Mouse (Mus musculus) olfactory bulb, adult 2 months (tissue): ENCODE measurements around the gene Zfp219.

Experiments used
- CTCF ChIP-seq: fragments of 200-500 bp; IDR thresholded peaks from 2 replicates; pipeline ENCODE4 v1.5.1; 2012; ENCODE audit warnings: low read depth, mild to moderate bottlenecking, low read length, moderate library complexity; ENCODE audit not compliant: insufficient read depth
- POLR2A ChIP-seq: fragments of 200-500 bp; IDR thresholded peaks from 2 replicates; pipeline ENCODE4 v1.6.1; 2012; ENCODE audit warnings: mild to moderate bottlenecking, low read depth, low read length, moderate library complexity; ENCODE audit not compliant: insufficient read depth

DNA sequence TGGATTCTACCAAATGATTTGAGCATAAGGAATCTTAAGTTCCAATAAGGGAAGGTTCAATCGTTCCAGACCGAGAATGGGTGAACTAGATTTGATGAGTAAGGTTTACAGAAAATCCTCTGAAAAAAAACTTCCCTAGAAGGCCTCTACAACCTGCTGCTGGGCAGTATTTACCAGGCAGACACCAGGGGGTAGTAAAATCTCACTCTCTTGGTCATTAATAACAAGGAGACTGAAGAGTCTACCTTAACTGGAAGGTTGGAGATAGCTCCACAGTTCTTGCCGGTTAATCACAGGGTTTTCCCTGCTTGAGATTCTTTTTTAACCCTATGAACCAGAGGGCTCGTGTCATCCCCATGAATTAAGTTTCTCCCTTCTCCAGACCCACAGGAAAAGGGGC is 37.3 kb downstream of the Zfp219 start:
- no peak for TF ChIP-seq CTCF
- no peak for TF ChIP-seq POLR2A
